Mouse (Mus musculus) heart, embryonic 15.5 days (tissue): Measurements from ENCODE around the gene Aox3. TPM values are rescaled to one million over a fixed set of nuclear protein-coding genes. Genes with fewer than 3 reads are reported as not detected.

Experiments used
- ATAC-seq: fragments of 200-750 bp; cut with Nextera tagmentation; replicated peaks from 2 replicates; pipeline ENCODE4 v1.8.0; 2017; ENCODE audit warnings: low read depth, moderate TSS enrichment; ENCODE audit not compliant: insufficient number of reproducible peaks, insufficient read depth, low FRiP score
- H3K27ac ChIP-seq: fragments of 300-500 bp; sonication (generic); 2 replicates; pipeline ENCODE4 v1.5.1; 2015; ENCODE audit warnings: mild to moderate bottlenecking, inconsistent platforms
- H3K27me3 ChIP-seq: fragments of 300-500 bp; sonication (generic); 2 replicates; pipeline ENCODE4 v1.6.1; 2015; ENCODE audit warnings: inconsistent platforms
- H3K36me3 ChIP-seq: fragments of 300-500 bp; sonication (generic); 2 replicates; pipeline ENCODE4 v1.6.1; 2015; ENCODE audit warnings: mild to moderate bottlenecking, inconsistent platforms
- H3K4me1 ChIP-seq: fragments of 300-500 bp; sonication (generic); replicated peaks from 2 replicates; pipeline ENCODE4 v1.6.1; 2015; ENCODE audit warnings: inconsistent platforms
- H3K4me2 ChIP-seq: fragments of 300-500 bp; sonication (generic); 2 replicates; pipeline ENCODE4 v1.6.1; 2015; ENCODE audit warnings: inconsistent platforms, mild to moderate bottlenecking, moderate library complexity
- H3K4me3 ChIP-seq: fragments of 300-500 bp; sonication (generic); 2 replicates; pipeline ENCODE4 v1.5.1; 2015; ENCODE audit warnings: mild to moderate bottlenecking, inconsistent platforms
- H3K9ac ChIP-seq: fragments of 300-500 bp; sonication (generic); 2 replicates; pipeline ENCODE4 v1.6.1; 2015; ENCODE audit warnings: mild to moderate bottlenecking, inconsistent platforms
- H3K9me3 ChIP-seq: fragments of 300-500 bp; sonication (generic); replicated peaks from 2 replicates; pipeline ENCODE4 v1.6.1; 2016; ENCODE audit warnings: inconsistent platforms
- WGBS: fragments of 180-500 bp; shearing (Covaris S2); methylation state at CpG from one replicate; pipeline ENCODE4 v1.1.7; 2015; ENCODE audit warnings: mixed read lengths; 5-methylcytosine and 5-hydroxymethylcytosine counted together
- polyA plus RNA-seq: library from polyadenylated mRNA; unstranded; fragments of >200 nt; fragmentation: Nextera tagmentation; extraction: Ambion mirVana; gene quantifications from 2 replicates; pipeline ENCODE4 v1.2.1, GENCODE M21; 2015

Gene Aox3
- polyA plus RNA-seq, 1 experiment from 2014 or later, result 0.43 TPM

DNA sequence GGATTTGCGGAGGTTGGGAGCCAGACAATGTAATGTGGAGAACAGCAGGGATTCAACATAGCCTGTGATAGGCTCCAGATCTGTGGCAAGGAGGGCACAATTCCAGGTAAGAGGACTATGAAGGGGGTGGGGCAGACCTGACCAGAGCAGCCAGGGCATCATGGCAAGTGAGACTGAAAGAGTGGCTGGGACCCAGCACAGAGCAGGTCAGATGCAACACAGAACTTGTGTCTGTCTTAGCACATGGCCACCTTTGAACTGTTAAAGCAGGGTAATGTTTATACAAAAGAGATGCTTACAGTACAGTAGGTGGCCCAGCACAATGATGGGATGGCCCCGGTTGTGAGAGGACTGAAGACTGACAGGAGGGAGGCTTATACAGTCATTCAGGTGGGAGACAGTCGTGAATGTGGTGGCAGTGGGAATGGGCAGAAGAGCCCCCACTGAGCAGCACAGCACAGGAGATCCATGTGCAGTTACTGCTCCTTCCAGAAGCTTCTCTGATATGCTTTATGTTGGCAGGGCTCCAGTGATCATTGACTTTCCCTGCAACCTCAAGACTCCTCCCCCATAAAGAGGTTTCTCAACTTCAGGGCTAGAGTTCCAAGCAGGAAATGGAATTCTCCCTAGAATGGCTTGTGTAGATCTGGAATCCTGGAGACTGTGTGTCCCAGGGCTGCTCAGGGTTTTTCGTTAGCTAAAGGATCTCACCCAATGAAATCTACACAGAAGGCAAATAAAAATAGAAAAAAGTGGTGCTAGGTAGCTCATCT is 124.8 kb downstream of the Aox3 start:
- H3K9me3 ChIP-seq, result no peaks in the 10 kb centered on the region

GRCm38 (mm10) chr1:58238440-58238839 is 125.5 kb downstream of the Aox3 start:
- no peak overlapping the region for H3K9ac ChIP-seq
- no peak for ATAC-seq
- no peaks in the 10 kb centered on the region for H3K36me3 ChIP-seq
- H3K27ac ChIP-seq, result 0 out of 2 replicates have a peak overlapping the region, but pooled peaks have one; percentile 12
- H3K4me1 ChIP-seq, result peaks cover 9% of the 10 kb centered on the region
- no peak overlapping the region for H3K4me2 ChIP-seq
- no peaks in the 10 kb centered on the region for H3K27me3 ChIP-seq
- H3K9me3 ChIP-seq, result no peaks in the 10 kb centered on the region
- H3K4me3 ChIP-seq, result no peak overlapping the region
- 56% methylated on average over 5 of the region's 5 CpGs for WGBS

More for the DNA sequence above, 124.8 kb downstream of the Aox3 start:
- Histone ChIP-seq H3K27me3 (no peaks in the 10 kb centered on the region), H3K27ac (0 out of 2 replicates have a peak overlapping the region, but pooled peaks have one; percentile 12), H3K4me3 (no peak overlapping the region), H3K4me2 (no peak overlapping the region), H3K36me3 (no peaks in the 10 kb centered on the region), H3K4me1 (peaks cover 9% of the 10 kb centered on the region), H3K9ac (no peak overlapping the region)
- 71% methylated on average over 4 of the region's 4 CpGs for WGBS
- ATAC-seq, result no peak; the same call in 1 of the 2 replicates

GRCm38 (mm10) chr1:58238961-58239360 is 126.0 kb downstream of the Aox3 start:
- Histone ChIP-seq H3K9ac (no peak overlapping the region), H3K4me3 (no peak overlapping the region), H3K27ac (no peak overlapping the region), H3K4me1 (peaks cover 9% of the 10 kb centered on the region), H3K36me3 (no peaks in the 10 kb centered on the region), H3K27me3 (no peaks in the 10 kb centered on the region), H3K4me2 (no peak overlapping the region), H3K9me3 (no peaks in the 10 kb centered on the region)
- no peak for ATAC-seq
- WGBS, result 85% methylated on average over 9 of the region's 9 CpGs

- Histone ChIP-seq H3K9ac (no peak overlapping the region), H3K27ac (no peak overlapping the region), H3K4me2 (no peak overlapping the region), H3K4me1 (peaks cover 9% of the 10 kb centered on the region), H3K36me3 (no peaks in the 10 kb centered on the region), H3K27me3 (no peaks in the 10 kb centered on the region), H3K4me3 (no peak overlapping the region), H3K9me3 (no peaks in the 10 kb centered on the region)
- no peak for ATAC-seq
- WGBS, result 51% methylated on average over 6 of the region's 6 CpGs
These were observed 127.4 kb downstream of the Aox3 start for GRCm38 (mm10) chr1:58240347-58240746.

- no peak overlapping the region for H3K4me2 ChIP-seq
- no peak overlapping the region for H3K4me3 ChIP-seq
- no peaks in the 10 kb centered on the region for H3K4me1 ChIP-seq
- no peak overlapping the region for H3K9ac ChIP-seq
- no peaks in the 10 kb centered on the region for H3K36me3 ChIP-seq
- WGBS, result 60% methylated on average over 3 of the region's 3 CpGs
- H3K27ac ChIP-seq, result no peak overlapping the region
- ATAC-seq, result no peak
- H3K9me3 ChIP-seq, result no peaks in the 10 kb centered on the region
- no peaks in the 10 kb centered on the region for H3K27me3 ChIP-seq
These were observed 131.6 kb downstream of the Aox3 start for GRCm38 (mm10) chr1:58244487-58244886.

- no peak overlapping the region for H3K9ac ChIP-seq
- H3K36me3 ChIP-seq, result no peaks in the 10 kb centered on the region
- no peaks in the 10 kb centered on the region for H3K9me3 ChIP-seq
- H3K27ac ChIP-seq, result no peak overlapping the region
- WGBS, result 56% methylated on average over 1 of the region's 1 CpGs
- no peak overlapping the region for H3K4me3 ChIP-seq
- no peak overlapping the region for H3K4me2 ChIP-seq
- H3K4me1 ChIP-seq, result no peaks in the 10 kb centered on the region
- no peak for ATAC-seq
- H3K27me3 ChIP-seq, result no peaks in the 10 kb centered on the region
These were observed 135.6 kb downstream of the Aox3 start for GRCm38 (mm10) chr1:58248518-58248917.

Other genes with a start within 250 kb of the Aox3 start
- gene Sgo2a, start 117.2 kb upstream of the Aox3 start, polyA plus RNA-seq, result 14.2 and 16.2 TPM in 2 replicates
- gene Kctd18, start 94.2 kb upstream of the Aox3 start, polyA plus RNA-seq, result 9.8 and 11.7 TPM in 2 replicates
- gene Aox1, start 83.2 kb upstream of the Aox3 start, polyA plus RNA-seq, result 0.67 and 0.98 TPM in 2 replicates
- gene Aox4, start 97.3 kb downstream of the Aox3 start, polyA plus RNA-seq, result 0.08 and 0.18 TPM in 2 replicates
- gene Aox2, start 165.2 kb downstream of the Aox3 start, polyA plus RNA-seq, result not detected in 2 replicates